Mouse (Mus musculus): ENCODE results near the gene Hipk3.

- TF ChIP-seq CTCF (IDR thresholded peaks at IDR 0.05; ENCODE audit: borderline replicate concordance, control insufficient read depth, extremely low read depth, insufficient read depth, low read length, poor library complexity) (peak; percentile 65), POLR2A (IDR thresholded peaks at IDR 0.05; ENCODE audit: control insufficient read depth, extremely low read depth, insufficient read depth, low read length, poor library complexity) (peak; percentile 85)
Measured at GRCm38 (mm10) chr2:104493021-104493950, 960 bp downstream of the Hipk3 start.
